Mouse (Mus musculus) lung, postnatal 14 days (tissue): ENCODE measurements around the gene Plscr1.

ENCODE experiments used
- DNase-seq: peaks from one replicate; pipeline ENCODE4 v3.0.0; 2021

Gene Plscr1

GRCm38 (mm10) chr9:92249447-92249852 lies at the start of gene Plscr1:
Gene Plscr1, plus strand, starts transcription at chr9:92249750.
- DNase-seq: no peak

DNA sequence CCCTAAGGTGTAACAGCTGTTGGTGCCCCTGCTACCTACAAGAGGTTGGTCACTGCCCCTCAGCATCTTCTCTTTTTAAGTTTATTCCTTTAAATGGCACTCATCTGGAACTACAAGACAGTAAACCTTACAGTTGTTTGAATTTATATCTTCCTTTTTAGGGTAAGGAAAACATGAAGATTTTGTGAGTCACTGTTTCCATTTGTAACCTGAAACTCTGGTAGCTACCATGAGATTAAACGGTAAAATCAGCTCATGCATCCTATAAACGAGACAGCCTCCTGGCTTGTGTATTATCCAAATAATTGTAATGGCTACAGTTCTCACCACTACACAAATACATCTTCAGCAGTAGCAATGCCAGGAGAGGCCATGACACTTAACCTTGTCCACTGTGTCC lies 45.2 kb upstream of the Plscr1 start:
- DNase-seq: no peak

DNA sequence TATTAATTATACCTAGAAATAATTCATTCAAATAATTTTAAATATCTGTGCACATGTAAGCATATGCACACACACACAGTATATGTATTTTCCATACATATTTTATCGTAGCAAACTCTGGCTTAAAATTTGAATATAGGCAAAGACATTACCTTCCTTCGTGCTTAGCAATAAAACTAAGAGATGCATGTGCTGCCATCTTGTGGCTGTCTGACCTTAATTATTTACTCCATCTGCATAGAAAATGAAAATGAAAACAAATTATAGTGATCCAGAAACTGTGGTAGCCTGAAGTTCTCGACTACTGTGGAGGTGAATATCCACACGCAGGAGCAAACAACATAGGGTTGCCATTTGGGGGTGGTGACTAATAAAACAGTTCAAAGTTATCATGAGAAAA lies 42.2 kb upstream of the Plscr1 start:
- peak; percentile 80 for DNase-seq

- DNase-seq: no peak
Observed at GRCm38 (mm10) chr9:92207757-92208156, 41.8 kb upstream of the Plscr1 start.

- DNase-seq: no peak
Observed at GRCm38 (mm10) chr9:92209850-92210249, 39.7 kb upstream of the Plscr1 start.

- peak; percentile 34 for DNase-seq
Observed at GRCm38 (mm10) chr9:92210386-92210967, 39.1 kb upstream of the Plscr1 start.

DNA sequence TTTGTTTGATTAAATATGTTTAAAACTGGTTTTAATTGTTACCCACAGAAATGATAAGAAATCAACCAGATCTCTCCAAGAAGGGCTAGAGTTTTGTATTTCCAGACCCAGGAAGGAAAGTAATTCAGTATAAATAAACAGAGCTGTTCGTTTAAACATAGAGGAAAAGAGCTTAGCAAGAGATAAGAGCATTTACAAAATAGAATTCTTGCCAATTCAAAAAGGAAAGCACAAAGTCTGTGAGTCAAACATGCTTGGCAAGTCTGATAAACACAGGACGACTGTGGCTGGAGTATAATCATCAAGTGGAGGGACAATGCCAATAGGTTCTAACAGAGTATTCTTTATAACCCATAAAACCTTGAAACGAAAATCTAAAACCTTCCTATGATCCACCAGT lies 38.5 kb upstream of the Plscr1 start:
- no peak for DNase-seq

GRCm38 (mm10) chr9:92217484-92217883 lies 32.1 kb upstream of the Plscr1 start:
- no peak for DNase-seq

- DNase-seq: no peak
Observed at GRCm38 (mm10) chr9:92217896-92218295, 31.7 kb upstream of the Plscr1 start.

- no peak for DNase-seq
Observed at GRCm38 (mm10) chr9:92220151-92220550, 29.4 kb upstream of the Plscr1 start.

GRCm38 (mm10) chr9:92221480-92221879 lies 28.1 kb upstream of the Plscr1 start:
- DNase-seq: no peak

DNA sequence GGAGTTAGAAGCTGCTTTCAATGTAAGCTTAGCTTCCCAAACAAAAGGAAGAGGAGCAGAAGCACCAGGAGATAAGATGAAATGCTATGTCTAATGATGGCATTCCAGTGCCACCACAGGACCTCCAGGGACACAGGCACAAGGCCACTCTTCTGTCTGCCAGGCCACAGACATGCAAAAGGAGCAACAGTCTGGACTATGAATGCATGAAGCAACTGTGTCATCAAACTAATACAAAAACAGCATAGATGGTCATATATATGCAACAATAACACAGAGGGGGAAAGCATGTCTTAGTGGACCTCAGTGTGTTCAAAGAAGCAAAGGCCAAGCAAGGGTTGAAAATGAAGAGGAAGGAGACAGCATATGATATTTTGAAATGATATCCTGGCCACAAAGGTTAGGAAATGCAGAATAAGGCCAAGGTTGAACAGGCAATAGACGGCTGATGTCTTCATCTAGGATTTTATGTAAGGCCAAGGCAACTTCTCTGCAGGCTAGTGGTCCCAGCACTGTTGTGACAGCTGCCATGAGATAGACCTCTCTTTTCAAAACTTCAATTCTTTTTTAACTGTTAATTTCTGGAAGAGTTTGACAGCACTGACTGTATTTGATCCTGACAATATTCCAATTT lies 24.8 kb upstream of the Plscr1 start:
- no peak for DNase-seq

- DNase-seq: no peak
Observed at GRCm38 (mm10) chr9:92226127-92226655, 23.4 kb upstream of the Plscr1 start.

DNA sequence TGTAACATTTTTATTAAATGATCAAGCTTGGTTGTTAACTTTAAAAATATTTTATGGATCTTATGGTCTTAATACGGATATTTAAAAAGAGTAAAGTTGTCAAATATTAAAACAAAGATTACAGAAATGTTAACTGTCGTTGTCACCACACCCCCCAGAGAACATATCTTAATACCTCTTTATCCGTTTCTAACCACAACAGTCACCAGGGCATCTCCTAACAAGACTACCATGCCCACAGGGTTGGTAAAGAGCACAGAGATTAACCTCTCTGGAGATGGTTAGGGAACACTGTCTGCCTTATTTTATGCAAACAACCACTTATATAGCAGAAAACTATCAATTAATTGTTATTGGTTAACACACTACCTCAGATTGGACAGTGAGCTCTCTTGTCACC lies 22.8 kb upstream of the Plscr1 start:
- no peak for DNase-seq

DNA sequence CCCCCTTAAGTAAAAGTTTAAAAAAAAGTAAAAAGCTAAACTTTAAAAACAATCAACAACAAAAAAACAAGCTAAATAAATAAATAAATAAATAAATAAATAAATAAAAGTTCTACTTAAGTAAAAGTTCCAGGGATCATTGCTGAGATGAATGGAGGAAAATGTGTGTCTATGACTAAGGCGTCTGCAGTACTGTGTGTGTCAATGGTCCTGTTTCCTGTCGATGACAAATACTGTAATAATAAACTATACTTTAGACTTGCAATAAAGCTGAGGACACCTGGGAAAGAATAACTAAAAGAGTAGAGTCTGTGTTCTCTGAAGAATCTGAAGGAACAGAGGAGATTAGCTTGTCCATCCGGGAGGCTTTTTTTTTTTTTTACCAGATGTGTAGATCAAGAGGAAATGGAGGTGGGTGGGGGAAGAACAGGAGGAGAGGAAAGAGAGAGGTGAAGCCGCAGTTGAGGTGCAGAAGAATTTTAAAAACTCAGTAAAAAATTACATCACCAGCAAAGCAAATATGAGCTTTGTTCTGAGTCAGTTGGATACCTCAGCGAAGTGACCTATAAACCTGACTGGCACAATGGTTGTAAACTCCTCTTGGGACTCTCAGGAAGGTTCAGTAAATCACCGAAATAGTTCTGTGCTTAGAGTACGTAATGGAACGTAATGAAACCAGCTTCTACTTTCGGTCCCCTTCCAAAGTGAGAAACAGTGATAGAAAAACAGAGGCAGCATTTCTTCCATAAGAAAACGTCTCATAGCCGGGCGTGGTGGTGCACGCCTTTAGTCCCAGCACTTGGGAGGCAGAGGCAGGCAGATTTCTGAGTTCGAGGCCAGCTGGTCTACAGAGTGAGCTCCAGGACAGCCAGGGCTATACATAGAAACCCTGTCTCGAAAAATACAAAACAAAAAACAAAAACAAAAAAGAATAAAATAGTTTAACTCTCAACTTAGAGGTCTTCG lies 20.4 kb upstream of the Plscr1 start:
- no peak for DNase-seq

DNA sequence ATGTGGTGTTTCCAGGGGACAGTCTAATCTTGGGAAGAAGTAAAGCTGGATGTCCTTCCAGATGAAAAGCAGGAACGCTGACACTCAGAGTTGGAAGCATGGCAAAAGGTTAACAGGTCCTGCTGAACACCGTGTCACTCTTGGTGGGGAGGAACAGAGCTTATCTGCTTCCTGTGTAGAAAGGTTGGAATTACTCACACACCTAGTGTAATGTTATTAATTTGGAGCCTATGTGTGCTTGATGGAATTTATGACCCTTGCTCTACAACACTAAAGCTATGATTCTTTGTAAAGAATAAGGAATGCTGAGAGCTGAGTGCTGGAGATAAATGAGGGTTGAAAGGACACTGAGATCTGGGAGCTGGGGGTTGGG lies 19.7 kb upstream of the Plscr1 start:
- no peak for DNase-seq

GRCm38 (mm10) chr9:92234901-92235458 lies 14.6 kb upstream of the Plscr1 start:
- no peak for DNase-seq

DNA sequence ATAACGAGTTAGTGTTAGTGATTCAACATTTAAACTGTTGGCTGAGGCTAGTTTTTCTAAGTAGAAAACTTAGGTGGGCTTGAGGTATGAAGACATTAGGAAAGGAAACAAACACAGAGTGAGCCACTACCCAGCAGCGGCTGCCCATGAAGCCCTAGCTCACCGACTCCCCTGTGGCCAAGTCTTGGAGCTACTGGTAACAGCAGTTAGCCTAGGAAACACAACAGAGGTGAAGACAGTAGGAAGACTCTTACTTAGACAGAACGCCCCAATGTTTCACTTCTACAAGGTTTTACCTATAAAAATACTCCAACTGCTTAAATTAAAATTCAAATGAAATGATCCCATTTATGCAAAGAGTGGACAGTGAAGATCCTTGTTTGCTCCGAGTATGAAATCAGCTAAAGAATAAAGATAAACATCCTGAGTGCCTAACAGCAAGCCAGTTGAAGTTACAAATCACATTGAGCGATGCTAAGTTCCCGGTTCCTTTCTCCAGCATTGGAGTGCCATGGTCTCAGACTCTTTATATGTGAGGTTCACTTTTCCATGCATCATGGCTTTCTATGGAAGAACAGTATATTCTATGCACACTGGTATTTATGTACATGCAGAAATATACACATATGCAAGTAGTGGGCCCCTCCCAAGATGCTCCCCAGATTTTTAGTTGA lies 640 bp upstream of the Plscr1 start:
- DNase-seq: no peak

DNA sequence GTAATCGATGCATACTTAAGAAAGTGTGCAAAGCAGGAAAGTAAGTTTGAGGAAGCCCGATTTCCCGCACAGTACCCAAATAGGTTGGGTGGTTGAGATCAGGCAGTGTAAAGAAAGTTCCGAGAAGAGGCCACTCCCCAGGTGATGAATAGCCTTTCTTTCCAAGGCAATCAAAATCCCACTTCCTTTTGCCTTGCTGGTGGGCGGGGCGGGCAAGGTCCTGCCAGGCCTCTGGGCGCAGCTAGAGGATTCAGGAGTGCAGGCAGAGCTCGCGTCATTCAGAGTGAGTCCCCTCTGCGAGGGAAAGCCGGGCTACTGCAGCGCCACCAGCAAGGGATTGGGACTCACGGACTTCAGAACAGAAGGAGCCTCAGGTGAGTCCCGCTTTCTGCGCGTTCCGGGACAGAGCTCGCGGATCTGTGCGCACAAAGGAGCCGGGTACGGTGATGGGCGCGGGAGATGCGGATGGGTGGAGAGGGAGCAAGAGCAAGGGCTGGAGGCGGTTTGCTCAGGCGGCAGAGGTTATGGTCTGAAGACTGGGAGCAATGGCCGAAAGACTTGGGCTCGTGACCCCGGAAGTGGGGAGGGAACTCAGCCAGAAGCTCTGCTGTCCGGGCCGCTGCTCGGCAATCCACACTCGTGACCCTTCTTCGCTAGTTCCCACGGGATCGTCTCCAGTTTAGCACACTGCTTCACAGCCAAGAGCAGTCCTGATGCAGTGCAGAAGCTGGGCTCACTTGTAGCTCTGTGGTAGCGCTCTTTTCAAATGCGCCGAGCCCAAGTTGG lies 630 bp downstream of the Plscr1 start:
- peak; percentile 81 for DNase-seq

GRCm38 (mm10) chr9:92252718-92253117 lies 3.2 kb downstream of the Plscr1 start:
- no peak for DNase-seq

GRCm38 (mm10) chr9:92253585-92254321 lies 4.2 kb downstream of the Plscr1 start:
- DNase-seq: no peak
